ENCODE assay signal across 19 mouse cellular contexts in the genomic region with DNA sequence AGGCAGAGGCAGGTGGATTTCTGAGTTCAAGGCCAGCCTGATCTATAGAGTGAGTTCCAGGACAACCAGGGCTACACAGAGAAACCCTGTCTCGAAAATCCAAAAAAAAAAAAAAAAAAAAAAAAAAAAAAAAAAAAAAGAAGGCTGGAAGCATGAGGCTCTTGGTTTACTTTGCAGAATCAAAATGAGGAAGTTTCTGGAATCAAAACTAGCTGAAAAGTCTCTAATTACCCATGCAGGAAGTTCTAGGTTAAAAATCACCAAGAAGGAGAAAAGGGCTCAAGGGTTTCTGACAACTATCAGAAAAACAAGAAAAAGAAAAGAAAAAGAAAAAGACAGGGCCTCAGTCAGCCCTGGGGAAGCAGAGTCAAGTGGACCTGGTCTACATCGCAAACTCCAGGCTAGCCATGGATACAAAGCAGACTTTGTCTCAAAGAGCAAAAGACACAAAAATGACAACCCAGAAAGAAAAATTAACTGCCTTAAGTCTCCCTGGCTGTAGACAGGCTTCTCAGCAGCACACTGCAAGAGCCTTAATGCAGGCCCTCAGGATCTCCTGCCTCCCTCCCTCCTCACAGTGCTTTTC. TPM values are rescaled to one million over a fixed set of nuclear protein-coding genes. Genes with fewer than 3 reads are reported as not detected.
A peak's percentile ranks its signal among the peaks of the same experiment; 100 is the strongest.
DNase-seq lines count a peak whose midpoint lies in the region; ATAC-seq and TF ChIP-seq lines count a peak whose summit lies in the region.
"Had no signal": no experiment of that assay in that cellular context is flagged by ENCODE, and none has a peak within 500 bp of the region (broad histone marks: within the 10 kb centered on the region; RNA-seq: fewer than 3 reads in every experiment).

No protein-coding gene starts in this region.

- H3K9me3 ChIP-seq in heart, embryonic 16.5 days (replicated peaks; ENCODE audit: control insufficient read depth, low read length) = no peaks in the 10 kb centered on the region
- H3K9me3 ChIP-seq in lung, postnatal 0 days (ENCODE audit: low read length) = no peaks in the 10 kb centered on the region
- no peaks in the 10 kb centered on the region for H3K9me3 ChIP-seq in hindbrain, embryonic 16.5 days (ENCODE audit: control insufficient read depth, low read length)
- H3K9me3 ChIP-seq in forebrain, embryonic 16.5 days (ENCODE audit: control insufficient read depth, low read length) = no peaks in the 10 kb centered on the region
- H3K9me3 ChIP-seq: embryonic facial prominence, embryonic 13.5 days; limb, embryonic 15.5 days; stomach, embryonic 15.5 days had no signal

- ATAC-seq in heart, embryonic 16.5 days (replicated peaks; ENCODE audit: extremely low read depth, insufficient read depth, low FRiP score) = no peak
- ATAC-seq in lung, postnatal 0 days = no peak
- peak; percentile 66 for ATAC-seq in granulocyte monocyte progenitor cell, adult 5-6 weeks (replicated peaks; ENCODE audit: poor library complexity, severe bottlenecking)
- no peak for ATAC-seq in hindbrain, embryonic 16.5 days
- ATAC-seq in forebrain, embryonic 16.5 days = no peak
- ATAC-seq: forebrain, embryonic 14.5 days; inflammation-experienced regulatory T-cells, adult 6 months had no signal

- no peak overlapping the region for H3K9ac ChIP-seq in heart, embryonic 16.5 days (ENCODE audit: low read length)
- no peak overlapping the region for H3K9ac ChIP-seq in lung, postnatal 0 days (replicated peaks; ENCODE audit: low read depth)
- no peak overlapping the region for H3K9ac ChIP-seq in hindbrain, embryonic 16.5 days (ENCODE audit: low read depth, low read length)
- H3K9ac ChIP-seq in forebrain, embryonic 16.5 days (replicated peaks; ENCODE audit: low read depth, low read length) = no peak overlapping the region
- H3K9ac ChIP-seq: embryonic facial prominence, embryonic 13.5 days; limb, embryonic 15.5 days; stomach, embryonic 15.5 days had no signal

- 68% methylated on average over 2 of the region's 2 CpGs for WGBS in heart, embryonic 16.5 days
- WGBS in lung, postnatal 0 days = 52% methylated on average over 2 of the region's 2 CpGs
- 97% methylated on average over 2 of the region's 2 CpGs for WGBS in hindbrain, embryonic 16.5 days
- WGBS in forebrain, embryonic 16.5 days = 82% methylated on average over 2 of the region's 2 CpGs

- H3K36me3 ChIP-seq in heart, embryonic 16.5 days (ENCODE audit: control insufficient read depth, insufficient read depth) = no peaks in the 10 kb centered on the region
- no peaks in the 10 kb centered on the region for H3K36me3 ChIP-seq in lung, postnatal 0 days (ENCODE audit: insufficient read depth, low read length)
- no peaks in the 10 kb centered on the region for H3K36me3 ChIP-seq in splenic B cell, adult 2 months (ENCODE audit: control insufficient read depth, insufficient read depth, low read length, poor library complexity, severe bottlenecking)
- H3K36me3 ChIP-seq in hindbrain, embryonic 16.5 days (ENCODE audit: control insufficient read depth, insufficient read depth, low read length) = no peaks in the 10 kb centered on the region
- H3K36me3 ChIP-seq in forebrain, embryonic 16.5 days (ENCODE audit: control insufficient read depth, insufficient read depth) = no peaks in the 10 kb centered on the region
- H3K36me3 ChIP-seq: limb, embryonic 15.5 days; stomach, embryonic 15.5 days had no signal

- no peak overlapping the region for H3K4me3 ChIP-seq in heart, embryonic 16.5 days (ENCODE audit: low read length)
- H3K4me3 ChIP-seq in lung, postnatal 0 days (ENCODE audit: low read depth, low read length) = no peak overlapping the region
- no peak overlapping the region for H3K4me3 ChIP-seq in hindbrain, embryonic 16.5 days (ENCODE audit: low read length)
- no peak overlapping the region for H3K4me3 ChIP-seq in forebrain, embryonic 16.5 days (replicated peaks; ENCODE audit: low read length)
- H3K4me3 ChIP-seq: embryonic facial prominence, embryonic 13.5 days; limb, embryonic 15.5 days; myocyte; stomach, embryonic 15.5 days had no signal

- TF ChIP-seq CTCF in lung, postnatal 0 days (IDR thresholded peaks at IDR 0.05) = no peak

- peak overlapping the region; percentile 32; the same call in 1 of the 2 replicates for H3K27ac ChIP-seq in heart, embryonic 16.5 days (ENCODE audit: low read length)
- H3K27ac ChIP-seq in lung, postnatal 0 days (ENCODE audit: low read length) = peak overlapping the region; percentile 71
- H3K27ac ChIP-seq in hindbrain, embryonic 16.5 days (ENCODE audit: low read depth, low read length) = no peak overlapping the region
- H3K27ac ChIP-seq in forebrain, embryonic 16.5 days (ENCODE audit: low read length) = no peak overlapping the region
- H3K27ac ChIP-seq: embryonic facial prominence, embryonic 13.5 days; limb, embryonic 15.5 days; stomach, embryonic 15.5 days had no signal

- H3K4me1 ChIP-seq in heart, embryonic 16.5 days (ENCODE audit: control insufficient read depth, insufficient read depth, low read length) = peaks cover 24% of the 10 kb centered on the region
- H3K4me1 ChIP-seq in lung, postnatal 0 days (ENCODE audit: insufficient read depth, low read depth, low read length) = peaks cover 14% of the 10 kb centered on the region; the same call in 1 of the 2 replicates
- peaks cover 12% of the 10 kb centered on the region for H3K4me1 ChIP-seq in hindbrain, embryonic 16.5 days (ENCODE audit: control insufficient read depth, insufficient read depth, low read depth, low read length)
- H3K4me1 ChIP-seq in forebrain, embryonic 16.5 days (replicated peaks; ENCODE audit: control insufficient read depth, insufficient read depth, low read length) = peaks cover 12% of the 10 kb centered on the region

- no peak overlapping the region for H3K4me2 ChIP-seq in heart, embryonic 16.5 days (ENCODE audit: low read depth, low read length)
- no peak overlapping the region for H3K4me2 ChIP-seq in lung, postnatal 0 days (replicated peaks; ENCODE audit: low read depth, low read length)
- no peak overlapping the region for H3K4me2 ChIP-seq in hindbrain, embryonic 16.5 days (ENCODE audit: low read length)
- no peak overlapping the region for H3K4me2 ChIP-seq in forebrain, embryonic 16.5 days (ENCODE audit: low read length)
- H3K4me2 ChIP-seq: embryonic facial prominence, embryonic 13.5 days; limb, embryonic 15.5 days; stomach, embryonic 15.5 days had no signal

- DNase-seq in heart, postnatal 36 days = no peak
- peak; percentile 17 for DNase-seq in lung, postnatal 0 days (ENCODE audit: low spot score)
- DNase-seq in lung, postnatal 36 days = no peak
- peak; percentile 52 for DNase-seq in splenic B cell, adult 2 months (ENCODE audit: low read depth, low spot score)
- DNase-seq: adrenal gland, postnatal 10 days; cerebellum, postnatal 36 days; gastrocnemius, postnatal 25 days; heart, postnatal 14 days; right cerebral cortex, postnatal 14 days had no signal

- intact Hi-C loops in heart, postnatal 36 days (cut with DNase I) = no loop called here

- TF ChIP-seq EP300 in lung, postnatal 0 days (IDR thresholded peaks at IDR 0.05) = no peak

- H3K27me3 ChIP-seq in heart, embryonic 16.5 days (ENCODE audit: control insufficient read depth, insufficient read depth, low read length) = no peaks in the 10 kb centered on the region
- H3K27me3 ChIP-seq in lung, postnatal 0 days (replicated peaks; ENCODE audit: insufficient read depth, low read length) = no peaks in the 10 kb centered on the region
- H3K27me3 ChIP-seq in splenic B cell, adult 2 months (ENCODE audit: control insufficient read depth, insufficient read depth, low read length, poor library complexity, severe bottlenecking) = no peaks in the 10 kb centered on the region
- no peaks in the 10 kb centered on the region for H3K27me3 ChIP-seq in hindbrain, embryonic 16.5 days (replicated peaks; ENCODE audit: control insufficient read depth, insufficient read depth, low read length)
- no peaks in the 10 kb centered on the region for H3K27me3 ChIP-seq in forebrain, embryonic 16.5 days (replicated peaks; ENCODE audit: control insufficient read depth, insufficient read depth, low read length)
- H3K27me3 ChIP-seq: embryonic facial prominence, embryonic 13.5 days; limb, embryonic 15.5 days; stomach, embryonic 15.5 days had no signal

RNA-seq across cellular contexts. Expression of a gene that starts 5.5 kb away (rescaled TPM):
- polyA plus RNA-seq in heart, embryonic 16.5 days (2015; fragmentation: Nextera tagmentation; extraction: Ambion mirVana) = 42.3 and 47.0 TPM in 2 replicates
- 10 to 100 TPM; 37.3 to 43.3 TPM for total RNA-seq in heart, postnatal 36 days (2021)
- 54.1 and 63.7 TPM in 2 replicates for polyA plus RNA-seq in lung, postnatal 0 days (2015; fragmentation: Nextera tagmentation; extraction: Ambion mirVana)
- 49.8 and 53.9 TPM in 2 replicates for total RNA-seq in granulocyte monocyte progenitor cell, adult 5-6 weeks (2014; fragmentation: Nextera tagmentation)
- 57.5 and 69.2 TPM in 2 replicates for total RNA-seq in granulocyte monocyte progenitor cell, adult 5-6 weeks (2017)
- 66.9 and 70.2 TPM in 2 replicates for polyA plus RNA-seq in hindbrain, embryonic 16.5 days (2015; fragmentation: Nextera tagmentation; extraction: Ambion mirVana)
- 77.5 and 82.5 TPM in 2 replicates for polyA plus RNA-seq in forebrain, embryonic 16.5 days (2015; fragmentation: Nextera tagmentation; extraction: Ambion mirVana)

Comparison
In these comparisons a context has a peak if more than half of its experiments do, and no peak if none do; other contexts are left out.
1. DNase-seq: peak in lung, postnatal 0 days (single experiment) and splenic B cell, adult 2 months (single experiment); none in heart, postnatal 36 days (0 of 2) and lung, postnatal 36 days (single experiment).
2. H3K27ac ChIP-seq: peak in heart, embryonic 16.5 days (single experiment) and lung, postnatal 0 days (single experiment); none in hindbrain, embryonic 16.5 days (single experiment) and forebrain, embryonic 16.5 days (single experiment).